Mouse (Mus musculus) hindbrain, embryonic 11.5 days (tissue): ENCODE measurements around the gene Olfr1373. TPM values are rescaled to one million over a fixed set of nuclear protein-coding genes. Genes with fewer than 3 reads are reported as not detected.
"Not testable (repeated sequence)": the region's sequence is repeated elsewhere in the genome, so short reads cannot be mapped to it uniquely, and the experiment has no call there.

Source experiments
- ATAC-seq: fragments of 200-750 bp; cut with Nextera tagmentation; 2 replicates; pipeline ENCODE4 v1.8.0; 2017; ENCODE audit warnings: mild to moderate bottlenecking, moderate TSS enrichment, moderate library complexity; ENCODE audit not compliant: low FRiP score
- DNase-seq: peaks from one replicate; pipeline ENCODE4 v3.0.0-alpha.2; 2015; ENCODE audit warnings: low spot score
- H3K27ac ChIP-seq: fragments of 300-500 bp; sonication (generic); 2 replicates; pipeline ENCODE4 v1.5.1; 2014; ENCODE audit warnings: mild to moderate bottlenecking, low read depth, low read length
- H3K27me3 ChIP-seq: fragments of 300-500 bp; sonication (generic); 2 replicates; pipeline ENCODE4 v1.6.1; 2014; ENCODE audit warnings: mild to moderate bottlenecking, low read length, moderate library complexity, mixed read lengths; ENCODE audit not compliant: control insufficient read depth, insufficient read depth
- H3K36me3 ChIP-seq: fragments of 300-500 bp; sonication (generic); 2 replicates; pipeline ENCODE4 v1.6.1; 2014; ENCODE audit warnings: mild to moderate bottlenecking, low read length, moderate library complexity, mixed read lengths; ENCODE audit not compliant: control insufficient read depth, insufficient read depth
- H3K4me1 ChIP-seq: fragments of 300-500 bp; sonication (generic); replicated peaks from 2 replicates; pipeline ENCODE4 v1.6.1; 2014; ENCODE audit warnings: low read length, mixed read lengths; ENCODE audit not compliant: control insufficient read depth, insufficient read depth
- H3K4me2 ChIP-seq: fragments of 300-500 bp; sonication (generic); replicated peaks from 2 replicates; pipeline ENCODE4 v1.6.1; 2014; ENCODE audit warnings: mild to moderate bottlenecking, low read depth, low read length
- H3K4me3 ChIP-seq: fragments of 300-500 bp; sonication (generic); 2 replicates; pipeline ENCODE4 v1.5.1; 2014; ENCODE audit warnings: low read depth, low read length
- H3K9ac ChIP-seq: fragments of 300-500 bp; sonication (generic); 2 replicates; pipeline ENCODE4 v1.6.1; 2014; ENCODE audit warnings: low read depth, low read length
- H3K9me3 ChIP-seq: fragments of 300-500 bp; sonication (generic); 2 replicates; pipeline ENCODE4 v1.6.1; 2016; ENCODE audit warnings: low read length; ENCODE audit not compliant: control insufficient read depth
- WGBS: fragments of 180-500 bp; shearing (Covaris S2); extraction: QIAGEN DNeasy Blood & Tissue Kit; methylation state at CpG from one replicate; pipeline ENCODE4 v1.1.7; 2014; 5-methylcytosine and 5-hydroxymethylcytosine counted together
- polyA plus RNA-seq: library from polyadenylated mRNA; unstranded; fragments of >200 nt; fragmentation: Nextera tagmentation; extraction: Ambion mirVana; gene quantifications from 2 replicates; pipeline ENCODE4 v1.2.1, GENCODE M21; 2014

Gene Olfr1373
- polyA plus RNA-seq, 1 experiment from 2014 or later: not detected

GRCm38 (mm10) chr11:52117156-52117555 is 28.2 kb downstream of the Olfr1373 start:
- ATAC-seq (no peak), DNase-seq (no peak)
- Histone ChIP-seq H3K9ac (no peak overlapping the region), H3K36me3 (peaks cover 31% of the 10 kb centered on the region), H3K4me3 (no peak overlapping the region), H3K27ac (no peak overlapping the region), H3K4me2 (no peak overlapping the region), H3K27me3 (no peaks in the 10 kb centered on the region), H3K4me1 (no peaks in the 10 kb centered on the region), H3K9me3 (no peaks in the 10 kb centered on the region)
- WGBS: over 99% methylated on average over 7 of the region's 7 CpGs

GRCm38 (mm10) chr11:52116117-52116516 is 29.2 kb downstream of the Olfr1373 start:
- ATAC-seq, H3K4me1 ChIP-seq, H3K4me2 ChIP-seq, DNase-seq, H3K27ac ChIP-seq, H3K4me3 ChIP-seq, H3K9ac ChIP-seq, H3K9me3 ChIP-seq, H3K27me3 ChIP-seq: not testable (repeated sequence)
- 94% methylated on average over 6 of the region's 6 CpGs for WGBS
- peaks cover 26% of the 10 kb centered on the region for H3K36me3 ChIP-seq

GRCm38 (mm10) chr11:52115479-52115878 is 29.8 kb downstream of the Olfr1373 start:
- no peaks in the 10 kb centered on the region for H3K27me3 ChIP-seq
- H3K9me3 ChIP-seq: no peaks in the 10 kb centered on the region
- H3K36me3 ChIP-seq: peaks cover 23% of the 10 kb centered on the region
- no peak overlapping the region for H3K4me2 ChIP-seq
- no peak overlapping the region for H3K27ac ChIP-seq
- no peak for DNase-seq
- no peak for ATAC-seq
- no peaks in the 10 kb centered on the region for H3K4me1 ChIP-seq
- WGBS: over 99% methylated on average over 3 of the region's 3 CpGs
- no peak overlapping the region for H3K4me3 ChIP-seq
- no peak overlapping the region for H3K9ac ChIP-seq

- H3K9me3 ChIP-seq: no peaks in the 10 kb centered on the region
- H3K4me2 ChIP-seq: no peak overlapping the region
- no peak overlapping the region for H3K9ac ChIP-seq
- H3K36me3 ChIP-seq: no peaks in the 10 kb centered on the region
- no peaks in the 10 kb centered on the region for H3K27me3 ChIP-seq
- H3K4me3 ChIP-seq: no peak overlapping the region
- WGBS: 95% methylated on average over 1 of the region's 1 CpGs
- no peak overlapping the region for H3K27ac ChIP-seq
- H3K4me1 ChIP-seq: no peaks in the 10 kb centered on the region
- DNase-seq: no peak
- no peak for ATAC-seq
These were observed 35.9 kb downstream of the Olfr1373 start for GRCm38 (mm10) chr11:52109421-52109820.

GRCm38 (mm10) chr11:52108796-52109195 is 36.5 kb downstream of the Olfr1373 start:
- 93% methylated on average over 5 of the region's 5 CpGs for WGBS

GRCm38 (mm10) chr11:52106438-52106837 is 38.9 kb downstream of the Olfr1373 start:
- ATAC-seq: no peak
- Histone ChIP-seq H3K9me3 (no peaks in the 10 kb centered on the region), H3K4me3 (no peak overlapping the region), H3K4me1 (no peaks in the 10 kb centered on the region; the same call in 1 of the 2 replicates), H3K27ac (no peak overlapping the region), H3K27me3 (no peaks in the 10 kb centered on the region), H3K9ac (no peak overlapping the region), H3K4me2 (no peak overlapping the region), H3K36me3 (no peaks in the 10 kb centered on the region)
- no peak for DNase-seq
- WGBS: 98% methylated on average over 1 of the region's 1 CpGs

More at GRCm38 (mm10) chr11:52108796-52109195, 36.5 kb downstream of the Olfr1373 start:
- Histone ChIP-seq H3K9me3 (no peaks in the 10 kb centered on the region), H3K27me3 (no peaks in the 10 kb centered on the region), H3K9ac (no peak overlapping the region), H3K4me1 (no peaks in the 10 kb centered on the region), H3K4me2 (no peak overlapping the region), H3K4me3 (no peak overlapping the region), H3K36me3 (no peaks in the 10 kb centered on the region), H3K27ac (no peak overlapping the region)
- ATAC-seq: no peak
- no peak for DNase-seq

- H3K36me3 ChIP-seq: no peaks in the 10 kb centered on the region
- H3K4me1 ChIP-seq: peaks cover 4% of the 10 kb centered on the region
- ATAC-seq: no peak
- no peak overlapping the region for H3K4me3 ChIP-seq
- whole genome bisulfite sequencing: 95% methylated on average over 2 of the region's 2 CpGs
- no peaks in the 10 kb centered on the region for H3K9me3 ChIP-seq
- no peak for DNase-seq
- no peak overlapping the region for H3K27ac ChIP-seq
- no peaks in the 10 kb centered on the region for H3K27me3 ChIP-seq
- H3K9ac ChIP-seq: no peak overlapping the region
- H3K4me2 ChIP-seq: no peak overlapping the region
These were observed 39.3 kb downstream of the Olfr1373 start for GRCm38 (mm10) chr11:52106037-52106436.

GRCm38 (mm10) chr11:52105503-52105902 is 39.8 kb downstream of the Olfr1373 start:
- no peak for ATAC-seq

GRCm38 (mm10) chr11:52102977-52103376 is 42.4 kb downstream of the Olfr1373 start:
- WGBS: 95% methylated on average over 4 of the region's 4 CpGs
- no peak for ATAC-seq
- Histone ChIP-seq H3K4me2 (no peak overlapping the region), H3K9ac (no peak overlapping the region), H3K27me3 (no peaks in the 10 kb centered on the region), H3K4me3 (no peak overlapping the region), H3K36me3 (no peaks in the 10 kb centered on the region), H3K4me1 (peaks cover 4% of the 10 kb centered on the region), H3K27ac (no peak overlapping the region), H3K9me3 (no peaks in the 10 kb centered on the region)
- no peak for DNase-seq

More at GRCm38 (mm10) chr11:52105503-52105902, 39.8 kb downstream of the Olfr1373 start:
- H3K36me3 ChIP-seq: no peaks in the 10 kb centered on the region
- no peak overlapping the region for H3K9ac ChIP-seq
- H3K9me3 ChIP-seq: no peaks in the 10 kb centered on the region
- no peak overlapping the region for H3K4me3 ChIP-seq
- H3K4me1 ChIP-seq: peaks cover 4% of the 10 kb centered on the region
- no peaks in the 10 kb centered on the region for H3K27me3 ChIP-seq
- DNase-seq: no peak
- no peak overlapping the region for H3K4me2 ChIP-seq
- H3K27ac ChIP-seq: no peak overlapping the region
